20 mouse cellular contexts compared by ENCODE assay signal in the genomic region with DNA sequence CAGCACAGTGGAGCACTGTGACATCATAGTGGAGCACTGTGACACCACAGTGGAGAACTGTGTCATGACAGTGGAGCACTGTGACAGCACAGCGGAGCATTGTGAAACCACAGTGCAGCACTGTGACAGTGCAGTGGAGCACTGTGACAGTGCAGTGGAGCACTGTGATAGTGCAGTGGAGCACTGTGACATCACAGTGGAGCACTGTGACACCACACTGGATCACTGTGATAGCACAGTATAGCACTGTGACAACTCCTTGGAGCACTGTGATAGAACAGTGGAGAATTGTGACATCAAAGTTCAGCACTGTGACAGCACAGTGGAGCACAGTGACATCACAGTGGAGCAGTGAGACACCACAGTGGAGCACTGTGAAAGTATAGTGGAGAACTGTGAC.
A peak's percentile ranks its signal among the peaks of the same experiment; 100 is the strongest.
DNase-seq lines count a peak whose midpoint lies in the region; ATAC-seq and TF ChIP-seq lines count a peak whose summit lies in the region.
"Had no signal": no experiment of that assay in that cellular context is flagged by ENCODE, and none has a peak within 500 bp of the region (broad histone marks: within the 10 kb centered on the region; RNA-seq: fewer than 3 reads in every experiment).

No protein-coding gene starts in this region.

- no peaks in the 10 kb centered on the region for H3K4me1 ChIP-seq in kidney, embryonic 15.5 days
- no peaks in the 10 kb centered on the region for H3K4me1 ChIP-seq in kidney, embryonic 16.5 days (ENCODE audit: insufficient read depth, low read length)
- H3K4me1 ChIP-seq in liver, postnatal 0 days (ENCODE audit: insufficient read depth) = no peaks in the 10 kb centered on the region
- H3K4me1 ChIP-seq in intestine, embryonic 15.5 days (replicated peaks) = no peaks in the 10 kb centered on the region
- H3K4me1 ChIP-seq: embryonic facial prominence, embryonic 13.5 days; forebrain, embryonic 12.5 days; neural tube, embryonic 13.5 days had no signal

- no peak overlapping the region for H3K4me3 ChIP-seq in kidney, embryonic 15.5 days (replicated peaks)
- no peak overlapping the region for H3K4me3 ChIP-seq in kidney, embryonic 16.5 days (ENCODE audit: low read length)
- H3K4me3 ChIP-seq in liver, postnatal 0 days (ENCODE audit: low read depth, low read length) = no peak overlapping the region
- H3K4me3 ChIP-seq in intestine, embryonic 15.5 days (replicated peaks) = no peak overlapping the region
- H3K4me3 ChIP-seq: embryonic facial prominence, embryonic 13.5 days; forebrain, embryonic 12.5 days; neural tube, embryonic 13.5 days had no signal

- TF ChIP-seq EP300 in liver, postnatal 0 days (IDR thresholded peaks at IDR 0.05; ENCODE audit: low read depth) = no peak

- no peak overlapping the region for H3K9ac ChIP-seq in kidney, embryonic 15.5 days
- no peak overlapping the region for H3K9ac ChIP-seq in kidney, embryonic 16.5 days (replicated peaks; ENCODE audit: low read length)
- no peak overlapping the region for H3K9ac ChIP-seq in liver, postnatal 0 days (replicated peaks)
- H3K9ac ChIP-seq in intestine, embryonic 15.5 days = no peak overlapping the region
- H3K9ac ChIP-seq: embryonic facial prominence, embryonic 13.5 days; forebrain, embryonic 12.5 days; neural tube, embryonic 13.5 days had no signal

- ATAC-seq in kidney, embryonic 15.5 days (replicated peaks; ENCODE audit: low FRiP score) = peak; percentile 55; the same call in 1 of the 2 replicates
- ATAC-seq in kidney, embryonic 16.5 days (ENCODE audit: low FRiP score, low TSS enrichment) = no peak
- no peak for ATAC-seq in liver, postnatal 0 days
- ATAC-seq in frontal cortex, adult (ENCODE audit: low TSS enrichment) = no peak
- ATAC-seq in intestine, embryonic 15.5 days = no peak
- ATAC-seq: CD4-positive, CD25-positive, alpha-beta regulatory T cell, adult 4 months had no signal

- H3K36me3 ChIP-seq in kidney, embryonic 15.5 days = no peaks in the 10 kb centered on the region
- no peaks in the 10 kb centered on the region for H3K36me3 ChIP-seq in kidney, embryonic 16.5 days (ENCODE audit: insufficient read depth, low read length)
- H3K36me3 ChIP-seq in liver, postnatal 0 days (replicated peaks; ENCODE audit: insufficient read depth, low read length) = no peaks in the 10 kb centered on the region
- no peaks in the 10 kb centered on the region for H3K36me3 ChIP-seq in intestine, embryonic 15.5 days
- H3K36me3 ChIP-seq: embryonic facial prominence, embryonic 13.5 days; forebrain, embryonic 12.5 days; neural tube, embryonic 13.5 days had no signal

- no peak overlapping the region for H3K4me2 ChIP-seq in kidney, embryonic 15.5 days
- no peak overlapping the region for H3K4me2 ChIP-seq in kidney, embryonic 16.5 days (replicated peaks; ENCODE audit: low read depth, low read length)
- no peak overlapping the region for H3K4me2 ChIP-seq in liver, postnatal 0 days (ENCODE audit: low read depth, low read length)
- H3K4me2 ChIP-seq in intestine, embryonic 15.5 days (replicated peaks) = no peak overlapping the region
- H3K4me2 ChIP-seq: embryonic facial prominence, embryonic 13.5 days; forebrain, embryonic 12.5 days; neural tube, embryonic 13.5 days had no signal

- no peaks in the 10 kb centered on the region for H3K27me3 ChIP-seq in kidney, embryonic 15.5 days
- no peaks in the 10 kb centered on the region for H3K27me3 ChIP-seq in kidney, embryonic 16.5 days (ENCODE audit: insufficient read depth, low read length)
- H3K27me3 ChIP-seq in liver, postnatal 0 days (ENCODE audit: insufficient read depth, low read length) = no peaks in the 10 kb centered on the region
- no peaks in the 10 kb centered on the region for H3K27me3 ChIP-seq in intestine, embryonic 15.5 days (replicated peaks)
- H3K27me3 ChIP-seq: embryonic facial prominence, embryonic 13.5 days; forebrain, embryonic 12.5 days; neural tube, embryonic 13.5 days had no signal

- no peak overlapping the region for H3K27ac ChIP-seq in kidney, embryonic 15.5 days
- no peak overlapping the region for H3K27ac ChIP-seq in kidney, embryonic 16.5 days (ENCODE audit: low read length)
- H3K27ac ChIP-seq in liver, postnatal 0 days (ENCODE audit: low read depth) = no peak overlapping the region
- no peak overlapping the region for H3K27ac ChIP-seq in intestine, embryonic 15.5 days
- H3K27ac ChIP-seq: embryonic facial prominence, embryonic 13.5 days; forebrain, embryonic 12.5 days; kidney, postnatal 0 days; neural tube, embryonic 13.5 days had no signal

- no peak for TF ChIP-seq CTCF in liver, postnatal 0 days (IDR thresholded peaks at IDR 0.05; ENCODE audit: low read depth)

- WGBS in kidney, embryonic 15.5 days = 88% methylated on average over 1 of the region's 1 CpGs
- WGBS in kidney, embryonic 16.5 days = 84% methylated on average over 1 of the region's 1 CpGs
- 61% methylated on average over 1 of the region's 1 CpGs for WGBS in liver, postnatal 0 days (ENCODE audit: insufficient replicate concordance)
- WGBS in intestine, embryonic 15.5 days = 79% methylated on average over 1 of the region's 1 CpGs

- H3K9me3 ChIP-seq in kidney, embryonic 15.5 days (replicated peaks) = no peaks in the 10 kb centered on the region
- H3K9me3 ChIP-seq in kidney, embryonic 16.5 days (ENCODE audit: low read length) = peaks cover 9% of the 10 kb centered on the region
- no peaks in the 10 kb centered on the region for H3K9me3 ChIP-seq in liver, postnatal 0 days (ENCODE audit: low read length)
- no peaks in the 10 kb centered on the region for H3K9me3 ChIP-seq in intestine, embryonic 15.5 days

- DNase-seq in ES-CJ7 (ENCODE audit: low read depth, low spot score) = peak; percentile 2
- peak; percentile 2 for DNase-seq in R1 (ENCODE audit: low read depth, low spot score)
- DNase-seq in liver, postnatal 0 days = peak; percentile 6
- no peak for DNase-seq in right cerebral cortex, postnatal 10 days (ENCODE audit: low spot score in 2 of 2)
- DNase-seq: adrenal gland, postnatal 14 days; cerebellum, adult 18-20 months; cerebellum, postnatal 36 days; heart, postnatal 4 days; layer of hippocampus, postnatal 36 days; left cerebral cortex, postnatal 4 days; right cerebral cortex, postnatal 4 days had no signal

Comparison
In these comparisons a context has a peak if more than half of its experiments do, and no peak if none do; other contexts are left out.
1. DNase-seq: peak in ES-CJ7 (single experiment), R1 (single experiment) and liver, postnatal 0 days (single experiment); none in right cerebral cortex, postnatal 10 days (0 of 2).